Mouse (Mus musculus) layer of hippocampus, postnatal 36 days (tissue): Measurements from ENCODE around the gene Nop16. TPM values are rescaled to one million over a fixed set of nuclear protein-coding genes. Genes with fewer than 3 reads are reported as not detected.
"Not testable (repeated sequence)": the region's sequence is repeated elsewhere in the genome, so short reads cannot be mapped to it uniquely, and the experiment has no call there.

ENCODE experiments used
- DNase-seq, 2 experiments: peaks; one replicate each; pipeline ENCODE4 v3.0.0; 2022
- total RNA-seq, 2 experiments: library from RNA; stranded (reverse); gene quantifications; 2 replicates each; pipeline ENCODE4 v1.2.3; 2021

Nop16 gene
- total RNA-seq, result 10 to 100 TPM; 25.6 to 28.0 TPM

DNA sequence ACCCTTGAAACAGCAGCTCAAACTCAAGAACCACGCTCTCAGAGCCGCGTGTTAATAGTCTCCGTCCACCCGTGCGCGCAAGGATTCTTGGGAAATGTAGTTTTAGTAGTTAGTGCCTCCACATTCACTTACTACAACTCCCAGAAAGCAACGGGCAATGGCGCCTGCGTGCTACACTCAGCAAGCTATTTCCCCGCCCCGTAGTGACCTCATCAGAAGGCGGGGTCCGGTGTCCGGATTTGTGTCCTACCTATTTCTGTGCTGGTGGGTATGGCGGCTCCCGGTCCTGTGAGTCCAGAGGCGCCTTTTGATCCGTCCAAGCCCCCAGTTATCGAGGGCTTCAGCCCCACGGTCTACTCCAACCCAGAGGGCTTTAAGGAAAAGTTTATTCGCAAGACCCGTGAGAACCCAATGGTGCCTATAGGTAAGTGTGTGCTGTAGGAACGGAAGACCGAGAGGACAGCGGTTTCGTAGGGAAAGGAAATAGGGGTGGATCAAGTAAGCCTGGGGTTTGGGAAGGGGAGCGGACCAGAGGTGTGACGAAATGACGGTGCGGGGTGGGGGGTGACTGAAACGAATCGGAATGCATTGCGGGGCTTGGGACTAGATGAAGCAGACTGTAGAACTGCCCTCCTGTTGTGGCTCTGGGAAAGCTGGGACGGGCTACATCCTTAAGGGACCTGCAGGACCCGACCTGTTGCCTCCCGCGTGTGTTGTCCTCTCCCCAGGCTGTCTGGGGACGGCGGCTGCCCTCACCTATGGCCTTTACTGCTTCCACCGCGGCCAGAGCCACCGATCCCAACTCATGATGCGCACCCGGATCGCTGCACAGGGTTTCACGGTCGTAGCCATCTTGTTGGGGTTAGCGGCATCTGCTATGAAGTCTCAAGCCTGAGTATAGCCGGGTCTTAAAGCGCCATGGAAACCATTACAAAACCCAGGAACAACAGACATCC is at the start of gene Nop16, which contains the start of gene Higd2a:
TSS of gene Nop16 (minus strand) at position 95 of the 956 bp plus-strand sequence.
TSS of gene Higd2a (plus strand) at position 212 of the 956 bp plus-strand sequence.
- DNase-seq, result peak; percentile 95 to 96

DNA sequence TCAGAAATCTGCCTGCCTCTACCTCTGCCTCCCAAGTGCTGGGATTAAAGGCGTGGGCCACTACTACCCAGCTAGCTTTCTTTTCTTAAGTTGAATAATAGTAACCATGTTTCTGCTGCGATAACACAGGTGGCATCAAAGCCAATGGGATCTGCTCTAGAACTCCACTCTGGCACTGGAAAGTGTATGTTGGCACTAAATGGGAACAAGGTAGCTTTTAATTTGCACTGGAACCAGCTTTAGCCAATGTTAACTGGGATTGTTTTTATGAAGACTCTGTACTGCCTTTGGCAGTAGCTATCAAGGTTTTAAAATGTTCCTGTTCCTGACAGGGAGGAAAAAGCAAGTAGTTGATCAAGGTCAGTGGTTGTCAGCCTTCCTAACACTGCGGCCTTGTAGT is 45.1 kb upstream of the Nop16 start:
- no peak for DNase-seq

DNA sequence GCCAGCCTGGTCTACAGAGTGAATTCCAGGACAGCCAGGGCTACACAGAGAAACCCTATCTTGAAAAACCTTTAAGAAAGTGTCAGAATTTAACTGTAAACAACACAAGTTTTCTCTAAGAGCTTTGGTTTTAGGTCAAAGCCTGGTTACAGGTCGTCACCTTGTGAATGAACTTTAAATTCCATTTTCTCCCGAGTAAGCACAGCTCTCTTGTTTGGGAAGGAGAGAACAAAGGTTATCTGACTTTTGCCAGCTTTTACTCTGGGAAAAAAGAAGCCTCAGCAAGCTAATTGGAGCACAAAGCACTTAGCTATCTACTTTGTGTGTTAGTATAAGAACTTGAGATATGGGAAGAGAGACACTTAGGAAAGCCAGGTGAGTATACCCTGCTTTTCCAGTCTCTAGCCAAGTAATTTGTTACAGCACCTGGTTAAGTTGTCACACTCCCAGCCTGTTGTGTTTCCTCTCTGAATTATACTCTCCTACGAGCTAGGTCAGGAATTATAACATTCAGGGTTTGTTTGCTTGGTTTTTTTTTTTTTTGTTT is 42.9 kb upstream of the Nop16 start:
- no peak for DNase-seq

DNA sequence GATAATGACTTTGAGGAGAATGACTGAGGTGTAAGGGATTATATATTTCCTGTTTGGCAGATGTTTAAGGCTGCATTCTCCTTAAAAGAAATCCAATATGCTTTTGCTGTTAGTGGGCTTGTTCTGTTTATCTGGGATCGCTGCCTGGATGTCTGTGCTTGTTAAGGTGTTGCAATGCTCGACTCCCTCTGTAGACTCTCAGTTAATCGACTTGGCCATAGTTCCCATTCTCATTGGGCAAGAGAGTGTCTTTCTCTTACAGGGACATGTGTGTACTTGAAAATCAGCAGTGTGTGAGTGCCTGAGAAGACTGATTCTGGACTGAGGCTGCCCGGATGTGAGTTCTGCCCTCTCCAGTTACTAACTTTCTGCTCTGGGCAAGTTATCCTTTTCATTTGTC is 39.2 kb upstream of the Nop16 start:
- DNase-seq, result no peak

DNA sequence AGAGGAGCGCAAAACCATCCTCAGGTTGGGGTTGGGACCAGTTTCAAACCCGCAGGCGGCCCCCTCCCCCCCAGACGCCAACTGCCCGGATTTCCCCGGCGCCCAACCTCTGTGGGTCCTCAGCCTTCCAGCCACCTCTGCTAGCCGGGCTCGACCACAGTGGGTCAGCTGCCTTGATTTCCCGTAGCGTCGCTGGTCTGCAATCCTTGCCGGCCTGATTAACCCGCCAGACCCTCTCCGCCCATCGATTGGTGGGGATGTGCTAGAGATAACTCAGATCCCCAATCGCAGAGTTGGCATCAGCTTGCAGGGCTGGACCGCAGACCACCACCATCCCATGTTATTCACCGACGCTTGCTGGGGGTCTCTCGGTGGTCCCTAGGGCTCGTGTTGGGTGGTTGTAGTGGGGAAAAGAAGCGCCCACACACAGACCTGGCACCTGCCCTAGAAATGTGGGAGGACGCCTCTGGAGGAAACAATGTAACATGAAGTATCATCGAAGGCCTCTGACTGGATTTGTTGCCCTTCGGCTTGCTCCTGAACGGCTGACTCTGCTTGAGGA is 32.2 kb upstream of the Nop16 start:
- DNase-seq, result no peak

DNA sequence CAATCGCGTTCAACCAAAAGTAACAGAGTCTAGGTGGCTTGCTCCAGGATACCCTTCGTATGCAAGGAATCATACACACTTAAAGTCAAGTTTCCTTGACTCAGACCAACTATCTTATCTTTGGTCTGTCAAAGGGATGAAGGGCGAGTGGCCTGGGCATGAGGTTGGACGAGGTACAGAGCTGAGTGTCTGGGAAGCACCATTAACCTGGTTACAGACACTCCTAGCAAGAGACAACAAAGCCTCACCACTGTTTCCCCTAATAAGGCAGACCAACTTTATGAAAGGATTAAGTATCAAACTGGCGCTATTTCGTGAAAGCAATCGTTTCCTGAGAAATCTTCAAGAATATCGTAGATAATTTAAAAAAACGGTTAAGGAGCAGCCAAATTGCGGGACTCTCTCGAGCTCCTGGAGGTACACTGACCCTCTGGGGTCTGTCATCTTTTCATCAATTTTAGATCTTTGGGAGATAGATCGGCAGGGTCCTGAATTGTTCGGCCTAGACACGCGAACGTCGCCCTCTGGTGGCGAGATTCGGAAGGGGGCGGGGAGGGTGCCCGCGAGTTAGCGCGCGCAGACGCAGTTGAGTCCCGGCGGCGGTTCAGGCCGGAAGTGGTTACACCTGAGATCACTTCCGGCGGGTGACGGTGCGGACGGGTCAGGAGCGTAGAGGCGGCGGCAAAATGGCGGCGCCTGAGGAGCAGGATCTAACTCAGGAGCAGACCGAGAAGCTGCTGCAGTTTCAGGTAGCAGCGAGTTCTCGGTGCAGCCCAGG is 31.5 kb upstream of the Nop16 start, which contains the start of gene Faf2:
TSS of gene Faf2 (plus strand) at position 630 of the 778 bp plus-strand sequence.
- peak; percentile 98 to 99 for DNase-seq

DNA sequence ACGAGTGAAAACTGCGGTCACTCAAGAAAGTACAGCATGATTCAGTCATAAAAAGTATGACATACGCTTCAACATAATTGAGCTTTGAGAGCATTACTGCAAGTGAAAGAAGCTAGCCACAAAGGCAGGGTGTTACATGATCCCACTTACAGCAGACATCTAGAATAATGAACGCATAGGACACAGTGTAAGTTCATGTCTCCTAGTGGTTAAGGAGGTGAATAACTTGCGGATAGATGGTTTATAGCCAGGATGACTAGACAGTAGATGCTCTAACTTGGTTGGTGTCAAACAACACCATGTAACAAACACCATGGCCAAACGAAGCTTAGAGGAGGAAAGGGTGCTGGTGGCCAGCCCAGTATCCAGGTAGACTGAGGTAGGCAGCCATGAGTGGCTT is 27.1 kb upstream of the Nop16 start:
- DNase-seq, result no peak

DNA sequence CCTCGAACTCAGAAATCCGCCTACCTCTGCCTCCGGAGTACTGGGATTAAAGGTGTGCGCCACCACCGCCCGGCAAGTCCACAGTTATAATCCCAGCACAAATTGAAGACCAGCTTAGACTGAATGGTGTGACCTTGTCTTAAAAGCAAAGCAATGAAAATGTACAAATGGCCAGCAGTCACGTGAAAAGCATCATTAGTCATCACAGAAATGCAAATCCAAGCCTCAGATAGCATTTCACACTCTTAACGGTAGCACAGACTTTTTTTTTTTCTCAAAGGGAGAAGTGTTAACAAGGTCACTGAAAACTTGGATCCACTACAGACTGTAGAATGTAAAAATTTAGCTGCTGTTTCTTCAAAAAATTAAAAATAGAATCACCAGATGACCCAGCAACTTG is 26.4 kb upstream of the Nop16 start:
- no peak for DNase-seq

DNA sequence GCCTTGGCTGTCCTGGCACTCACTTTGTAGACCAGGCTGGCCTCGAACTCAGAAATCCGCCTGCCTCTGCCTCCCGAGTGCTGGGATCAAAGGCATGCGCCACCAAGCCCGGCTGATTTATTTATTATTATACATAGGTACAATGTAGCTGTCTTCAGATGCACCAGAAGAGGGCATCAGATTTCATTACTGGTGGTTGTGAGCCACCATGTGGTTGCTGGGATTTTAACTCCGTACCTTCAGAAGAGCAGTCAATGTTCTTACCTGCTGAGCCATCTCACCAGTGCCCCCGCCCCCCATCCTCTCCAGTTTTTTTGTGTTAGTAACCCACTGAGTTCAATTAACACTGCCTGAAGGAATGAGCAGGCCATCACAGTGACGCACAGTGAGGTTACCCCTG is 23.3 kb upstream of the Nop16 start:
- DNase-seq, result not testable (repeated sequence)

DNA sequence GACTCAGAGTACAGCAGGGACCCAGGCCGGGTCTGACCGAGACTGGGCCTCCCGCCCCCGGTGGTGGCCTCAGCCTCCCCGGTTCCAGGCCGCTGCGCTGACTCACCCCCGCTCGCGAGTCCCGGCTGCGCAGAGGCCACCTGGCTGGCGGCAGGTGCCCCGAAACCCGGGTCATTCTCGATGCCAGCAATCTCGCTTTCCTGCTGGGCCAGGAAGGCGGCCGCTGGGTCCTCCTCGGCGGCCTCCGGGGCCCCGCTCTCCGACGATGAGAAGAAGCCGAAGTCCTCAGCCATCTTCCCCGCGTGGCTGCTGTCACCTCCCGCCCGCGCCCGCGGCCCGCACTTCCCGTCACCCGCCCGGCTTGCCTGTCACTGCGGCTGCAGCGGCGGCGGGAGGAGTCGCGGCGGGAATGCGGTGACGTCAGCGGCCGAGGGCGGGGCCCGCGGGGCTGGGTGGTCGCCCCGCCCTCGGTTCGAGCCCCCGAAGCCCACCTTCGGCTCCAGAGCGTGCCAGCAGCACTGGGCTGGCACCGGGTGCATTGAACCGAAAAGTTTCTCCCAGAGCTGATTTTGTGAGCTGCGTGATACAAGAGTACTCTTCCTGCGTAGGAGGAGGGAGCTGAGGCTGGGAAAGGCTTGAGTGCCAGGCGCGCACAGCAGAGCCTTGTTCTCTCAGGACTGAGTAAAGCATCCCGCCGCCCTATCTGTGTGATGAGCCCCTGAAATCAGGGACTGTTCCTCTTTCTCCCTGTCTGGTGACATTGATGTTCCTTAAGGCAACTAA is 21.3 kb upstream of the Nop16 start, which contains the start of gene Cltb:
TSS of gene Cltb (minus strand) at position 373 of the 783 bp plus-strand sequence.
- DNase-seq, result peak; percentile 92

DNA sequence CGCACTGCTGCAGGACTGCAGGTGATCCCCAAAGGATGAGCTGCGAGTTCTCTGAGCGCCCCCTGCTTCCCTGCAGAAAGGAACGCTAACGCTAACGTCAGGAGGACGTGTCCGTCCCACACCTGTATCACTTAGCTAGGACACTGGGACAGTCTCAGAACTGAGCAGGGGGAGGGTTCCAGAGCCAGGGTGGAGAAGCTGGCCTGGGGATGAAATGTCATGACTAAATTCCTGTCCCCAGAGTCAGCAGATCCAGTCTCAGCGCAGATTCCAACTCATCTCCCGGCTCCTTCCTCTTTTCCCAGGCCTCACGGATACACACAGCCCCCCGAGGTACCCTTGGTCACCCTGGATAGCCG is 20.7 kb upstream of the Nop16 start:
- DNase-seq, result peak in 1 of 2 experiments; percentile 32

DNA sequence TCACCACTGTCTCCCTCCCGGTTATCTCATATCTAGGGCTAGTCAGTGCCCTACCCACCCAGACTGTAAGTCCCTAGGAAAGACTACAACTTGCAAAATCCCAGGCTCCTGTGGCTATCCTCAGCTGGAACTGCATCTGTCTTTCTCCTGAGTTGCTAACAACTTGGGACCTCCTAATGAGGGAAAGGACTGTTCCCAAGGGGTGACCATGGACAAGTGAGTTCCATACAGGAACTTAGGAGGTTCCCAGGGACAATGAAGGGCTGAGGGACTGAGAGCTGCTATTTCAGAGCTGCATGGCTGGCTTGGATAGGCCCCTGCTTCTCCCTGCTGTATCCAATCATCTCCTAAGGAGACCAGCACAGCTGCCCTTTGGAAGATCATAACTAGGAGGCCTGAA is 19.4 kb upstream of the Nop16 start:
- no peak for DNase-seq

DNA sequence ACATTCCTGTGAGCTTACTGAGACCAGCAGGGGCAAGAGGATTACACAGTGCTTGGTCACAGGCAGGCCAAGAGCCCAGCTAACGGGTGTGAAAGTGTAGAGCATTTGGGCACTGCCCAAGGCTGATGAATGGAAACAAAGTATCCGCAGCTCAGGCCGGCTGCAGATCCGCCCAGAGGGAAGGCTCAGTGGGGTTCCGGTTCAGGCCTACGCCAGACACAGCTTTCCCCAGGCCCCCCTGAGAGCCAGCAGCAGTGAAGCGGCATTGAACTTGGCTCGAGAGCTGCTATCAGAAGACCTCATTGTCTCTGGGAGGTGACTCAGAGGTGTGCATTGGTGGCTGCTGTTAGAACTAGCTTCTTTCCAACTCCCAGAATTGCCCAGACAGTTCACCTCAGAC is 18.8 kb upstream of the Nop16 start:
- peak in 1 of 2 experiments; percentile 58 for DNase-seq

DNA sequence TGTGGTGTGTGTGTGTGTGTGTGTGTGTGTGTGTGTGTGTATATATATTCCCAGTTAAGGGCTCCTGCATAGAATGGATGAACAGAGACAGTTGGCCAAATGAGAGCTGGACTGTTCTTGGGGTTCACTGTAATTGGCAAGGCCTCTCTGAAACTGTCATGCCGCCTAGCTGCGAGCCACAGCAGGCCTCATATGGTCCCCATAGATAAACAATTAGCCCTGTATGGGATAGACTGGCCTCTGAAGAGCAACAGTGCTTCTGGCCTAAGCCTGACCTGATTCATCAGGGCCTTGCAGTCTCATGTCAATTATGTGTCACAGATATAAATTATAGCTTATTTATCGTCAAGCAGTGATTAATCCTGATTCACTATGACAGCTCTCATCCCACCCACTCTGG is 18.1 kb upstream of the Nop16 start:
- DNase-seq, result no peak

DNA sequence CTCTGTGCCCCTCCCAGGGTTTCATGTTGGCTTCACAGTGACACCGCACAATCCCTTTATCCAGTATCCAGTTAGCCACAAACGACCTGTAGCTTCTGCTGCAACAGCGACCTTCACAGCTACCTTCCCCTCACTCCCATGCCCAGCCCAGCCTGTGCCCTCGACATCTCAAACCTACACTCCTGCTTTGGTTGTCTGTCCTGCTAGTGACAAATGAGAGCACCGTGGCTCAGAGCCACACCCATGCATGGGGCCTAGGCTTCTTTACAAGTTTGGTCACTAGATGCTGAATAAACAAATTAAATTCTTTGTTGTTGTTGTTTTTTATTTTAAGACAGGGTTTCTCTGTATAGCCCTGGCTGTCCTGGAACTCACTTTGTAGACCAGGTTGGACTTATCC is 17.3 kb upstream of the Nop16 start:
- DNase-seq, result no peak

DNA sequence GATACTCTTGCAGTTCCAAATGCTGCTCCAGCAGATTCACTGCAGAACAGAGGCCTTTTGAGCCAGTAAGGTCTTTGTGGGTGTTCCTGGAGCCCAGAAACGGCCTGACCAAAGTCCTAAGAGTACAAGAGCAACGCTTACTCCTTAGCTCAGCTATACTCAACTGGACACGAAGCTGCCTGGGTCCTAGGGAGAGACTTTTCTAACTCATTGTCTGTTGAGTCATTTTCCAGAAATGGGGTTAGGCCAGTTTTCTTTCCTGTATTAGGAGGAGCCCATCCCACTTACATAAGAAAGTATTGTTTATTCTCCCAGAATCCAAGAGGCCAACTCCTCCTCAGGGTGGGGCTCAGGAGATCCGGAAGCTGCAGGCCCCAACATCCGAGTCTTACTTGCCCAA is 15.5 kb upstream of the Nop16 start:
- DNase-seq, result no peak

DNA sequence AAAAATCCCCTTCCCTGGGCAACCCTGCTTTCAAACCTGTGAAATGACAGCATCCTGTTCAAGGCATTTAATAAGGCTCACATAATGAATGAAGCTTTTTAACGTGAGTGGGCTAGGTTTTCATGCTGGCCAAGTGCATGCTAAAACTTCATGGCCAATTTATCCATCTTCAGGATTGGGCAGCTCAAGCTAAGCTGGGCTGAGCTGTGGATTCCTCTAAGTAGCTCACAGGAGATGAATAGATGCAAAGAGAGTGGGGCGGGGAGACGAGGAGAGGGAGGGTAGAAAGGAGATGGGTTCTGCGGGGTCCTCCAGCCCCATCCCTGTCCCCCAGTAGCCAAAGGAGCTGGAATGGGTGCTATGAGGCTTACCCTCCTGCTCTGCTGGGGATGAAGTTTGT is 14.3 kb upstream of the Nop16 start:
- DNase-seq, result no peak

DNA sequence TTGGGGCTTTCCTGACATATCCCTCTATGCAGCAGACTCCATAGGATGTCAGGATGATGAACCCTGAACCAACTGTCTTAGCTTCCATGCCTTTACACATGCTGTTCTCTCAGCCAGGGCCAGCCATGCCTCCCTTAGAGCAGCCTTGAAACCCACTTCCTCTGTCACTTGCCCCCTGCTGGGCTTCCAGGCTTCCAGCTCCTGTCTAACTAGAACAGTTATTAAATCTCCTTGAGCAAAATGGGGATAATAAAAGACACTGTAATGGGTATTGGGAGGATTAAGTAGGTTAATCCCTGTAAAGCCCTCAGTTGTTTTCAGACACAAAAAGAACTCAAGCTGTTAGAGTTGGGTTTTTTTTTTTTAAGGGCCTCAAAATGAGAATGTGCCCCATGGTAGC is 13.6 kb upstream of the Nop16 start:
- DNase-seq, result no peak

DNA sequence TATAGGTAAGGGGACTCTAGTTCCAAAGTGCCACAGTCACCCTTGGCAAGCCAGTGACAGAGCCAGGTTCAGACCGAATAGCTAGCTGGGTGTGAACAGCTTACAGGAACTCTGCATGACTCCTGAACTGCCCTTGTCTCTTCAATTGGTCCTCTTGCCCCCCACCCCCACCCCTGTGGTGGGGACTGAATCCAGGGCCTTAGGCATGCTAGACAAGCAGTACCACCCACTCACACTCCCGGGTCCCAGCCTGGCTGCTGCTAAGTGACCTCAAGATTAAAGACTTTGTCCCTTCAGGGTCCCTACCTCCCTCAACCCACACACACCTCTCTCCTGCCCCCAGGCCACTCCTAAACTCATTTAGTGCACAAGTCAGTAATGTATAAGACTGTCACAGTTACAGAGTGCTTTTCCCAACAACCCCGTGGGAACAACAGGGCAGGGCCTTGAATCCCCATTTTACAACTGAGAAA is 12.8 kb upstream of the Nop16 start:
- no peak for DNase-seq

DNA sequence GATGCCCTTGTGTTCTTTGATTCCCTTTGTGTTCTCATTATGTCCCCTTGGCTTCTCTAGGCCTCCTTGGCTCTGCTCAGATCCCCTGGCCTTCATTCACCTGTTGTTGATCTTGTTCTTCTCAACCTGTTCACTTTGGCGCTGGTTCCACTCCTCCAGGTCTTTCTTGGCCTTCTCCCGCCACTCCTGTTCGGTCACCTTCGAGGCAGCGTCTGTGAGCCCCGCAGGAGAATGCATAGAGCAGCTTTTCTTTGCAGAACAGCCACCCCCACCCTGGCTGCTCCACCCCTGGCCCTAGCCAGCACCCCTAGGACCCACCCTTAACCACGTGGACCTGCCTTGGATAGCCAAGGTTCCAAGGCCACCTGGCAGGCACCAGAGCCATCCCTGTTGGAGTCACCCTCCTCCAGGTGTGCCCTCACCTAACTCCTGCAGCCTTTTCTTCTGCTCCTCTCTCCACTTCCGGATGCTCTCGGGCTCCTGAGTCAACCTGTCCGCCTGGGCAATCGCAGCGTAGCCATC is 8.8 kb upstream of the Nop16 start:
- DNase-seq, result no peak

DNA sequence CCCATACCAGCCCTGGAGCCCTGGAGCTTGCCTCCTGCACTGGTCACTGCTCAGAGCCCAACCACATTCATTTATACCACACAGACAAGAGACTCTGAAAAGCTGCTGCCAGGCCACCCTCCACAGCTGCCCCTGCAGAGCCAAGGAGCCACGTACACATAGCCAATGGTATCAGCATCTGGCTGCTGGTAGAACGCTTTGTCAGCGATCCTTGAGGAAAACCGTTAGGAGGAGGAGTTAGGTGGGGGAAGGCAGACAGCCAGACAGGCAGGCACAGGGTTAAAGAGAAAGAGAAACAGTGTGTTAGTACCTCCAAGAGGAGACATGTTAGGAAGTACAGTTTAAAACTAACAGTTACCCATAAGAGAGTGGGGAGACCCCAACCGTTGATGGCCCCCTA is 7.0 kb upstream of the Nop16 start:
- DNase-seq, result no peak
